Mouse (Mus musculus) liver, embryonic 14.5 days (tissue): ENCODE results near the gene Hypm.

ENCODE experiments used
- CTCF ChIP-seq: IDR thresholded peaks from 2 replicates; pipeline ENCODE4 v1.5.1; 2016; ENCODE audit warnings: antibody characterized with exemption, low read depth, control low read depth
- EP300 ChIP-seq: IDR thresholded peaks from 2 replicates; pipeline ENCODE4 v1.6.1; 2016; ENCODE audit warnings: antibody characterized with exemption, low read depth

DNA sequence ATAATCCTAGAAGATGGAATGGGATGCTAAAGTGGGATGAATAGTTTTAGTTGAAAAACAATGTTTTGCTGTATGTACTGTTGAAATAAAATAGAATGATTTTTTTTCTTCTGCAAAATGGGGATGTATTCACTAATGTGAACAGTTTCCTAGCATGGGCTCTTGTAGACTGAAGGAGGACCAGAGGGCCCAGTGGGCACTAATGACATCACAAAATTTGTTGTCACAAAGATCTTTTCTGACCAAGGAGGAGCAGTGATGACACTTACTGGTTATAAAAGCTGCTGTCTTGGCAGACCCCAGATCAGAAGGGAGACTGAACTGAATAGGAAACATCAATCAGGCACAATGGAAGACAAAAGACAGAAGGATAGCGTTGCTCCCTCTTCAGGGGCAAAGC lies 2.7 kb downstream of the Hypm start, which contains the start of gene H2al3:
- TF ChIP-seq CTCF (no peak), EP300 (no peak)
